Mouse (Mus musculus): ENCODE data around the gene Tanc1. TPM values are rescaled to one million over a fixed set of nuclear protein-coding genes. Genes with fewer than 3 reads are reported as not detected.

Tanc1 gene
- total RNA-seq, 2 experiments from 2014 or later = 9.4 to 10.8 TPM

DNA sequence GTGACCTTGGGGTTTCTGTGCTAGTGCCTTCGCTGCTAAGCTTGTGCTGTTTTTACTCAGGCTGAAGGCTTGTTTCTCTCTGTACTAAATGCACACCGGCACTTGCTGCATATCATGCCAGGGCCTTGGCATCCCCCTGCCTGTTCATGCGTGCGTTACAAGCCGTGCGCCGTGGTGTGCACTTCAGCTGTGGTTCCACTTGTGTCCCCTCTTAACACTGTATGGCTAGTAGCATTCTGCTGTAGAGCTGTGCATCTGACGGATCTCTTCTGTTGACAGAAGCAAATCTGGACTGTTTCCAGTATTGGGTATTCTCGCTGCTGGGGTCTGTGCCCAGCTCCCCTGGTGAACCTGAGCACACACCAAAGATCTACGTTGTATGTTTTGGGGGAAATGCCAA lies 241.7 kb downstream of the Tanc1 start:
- peak; percentile 46 for DNase-seq
- intact Hi-C loops (cut with DNase I) = no loop called here

GRCm38 (mm10) chr2:59854363-59854762 lies 242.5 kb downstream of the Tanc1 start:
- no peak for DNase-seq
- intact Hi-C loops (cut with DNase I) = no loop called here

DNA sequence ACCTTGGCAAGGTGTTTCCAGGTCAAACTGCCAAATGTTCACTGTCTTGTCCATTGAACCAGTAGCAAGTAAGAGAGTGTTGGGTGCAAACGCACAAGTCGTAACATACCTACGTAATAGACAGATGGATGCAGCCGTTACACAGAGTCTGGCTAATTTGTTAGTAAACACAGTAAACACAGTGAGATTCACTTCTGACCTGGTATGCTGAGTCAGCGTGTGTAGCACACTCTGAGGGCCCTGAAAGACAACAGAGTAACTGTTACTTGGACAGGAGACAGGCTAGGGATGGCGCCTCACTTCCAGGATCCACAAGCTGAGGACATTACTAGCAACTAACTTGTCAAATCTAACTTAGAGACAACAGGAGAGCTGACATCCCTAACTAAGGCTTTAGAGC lies 250.8 kb downstream of the Tanc1 start:
- DNase-seq = no peak
- intact Hi-C loops (cut with DNase I) = no loop called here

DNA sequence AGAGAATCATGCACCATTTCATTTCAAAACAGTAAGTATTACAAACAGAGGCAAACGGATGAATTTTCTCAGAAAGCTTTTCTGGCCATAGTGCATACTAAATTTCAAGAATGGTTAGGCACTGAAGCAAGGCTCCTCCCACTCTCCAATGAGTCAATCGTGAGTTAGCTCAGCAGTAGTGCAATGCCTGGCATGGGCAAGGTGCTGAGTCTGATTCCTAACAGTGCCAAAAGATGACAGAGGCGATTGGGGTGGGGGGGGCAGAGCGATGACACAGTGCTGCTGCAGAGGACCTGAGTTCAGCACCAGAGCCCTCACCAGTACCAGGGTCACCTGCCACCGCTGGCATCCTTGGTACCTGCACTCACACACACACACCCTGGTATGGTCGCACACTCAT lies 258.7 kb downstream of the Tanc1 start:
- intact Hi-C loops (cut with DNase I) = no loop called here
- DNase-seq = no peak

DNA sequence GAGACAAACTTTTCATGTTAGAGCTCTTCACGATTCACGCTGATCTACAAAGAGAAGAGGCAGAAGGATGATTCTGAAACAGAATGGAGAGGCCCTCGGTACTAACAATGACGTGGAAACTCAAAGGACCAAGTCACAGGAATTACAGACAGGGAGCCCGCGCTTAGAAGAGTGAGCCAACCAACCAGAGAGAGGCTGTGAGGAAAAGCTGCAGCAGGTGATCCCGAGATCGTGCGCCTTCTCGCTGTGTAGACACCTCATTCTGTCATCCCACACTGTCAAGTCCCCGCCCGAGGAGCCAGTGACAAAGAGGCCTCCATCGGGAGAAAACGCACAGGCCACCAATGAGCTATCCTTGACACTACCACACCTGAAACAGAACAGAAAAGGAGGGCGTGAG lies 264.6 kb downstream of the Tanc1 start:
- DNase-seq = no peak
- intact Hi-C loops (cut with DNase I) = no loop called here

DNA sequence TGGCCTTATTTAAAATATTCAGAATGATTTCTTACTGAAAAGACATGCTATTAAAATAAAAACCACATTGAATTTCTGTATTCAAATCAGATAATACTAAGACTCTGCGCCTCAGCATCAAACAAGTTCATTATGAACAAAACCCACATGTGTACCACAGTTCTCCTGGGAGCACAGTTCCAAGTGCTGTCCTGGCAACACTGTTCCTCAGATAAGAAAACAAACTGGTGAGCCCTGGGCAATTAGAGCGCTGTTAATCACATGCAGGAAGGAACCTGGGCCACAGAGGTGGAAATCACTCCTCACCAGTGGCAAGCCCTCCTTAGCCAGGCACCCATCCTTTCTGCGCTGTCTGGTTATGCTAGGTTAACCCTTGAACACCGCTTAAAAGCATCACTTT lies 265.5 kb downstream of the Tanc1 start:
- DNase-seq = no peak
- intact Hi-C loops (cut with DNase I) = no loop called here

- intact Hi-C loops (cut with DNase I) = no loop called here
- no peak for DNase-seq
Measured at GRCm38 (mm10) chr2:59878221-59878620, 266.4 kb downstream of the Tanc1 start.

DNA sequence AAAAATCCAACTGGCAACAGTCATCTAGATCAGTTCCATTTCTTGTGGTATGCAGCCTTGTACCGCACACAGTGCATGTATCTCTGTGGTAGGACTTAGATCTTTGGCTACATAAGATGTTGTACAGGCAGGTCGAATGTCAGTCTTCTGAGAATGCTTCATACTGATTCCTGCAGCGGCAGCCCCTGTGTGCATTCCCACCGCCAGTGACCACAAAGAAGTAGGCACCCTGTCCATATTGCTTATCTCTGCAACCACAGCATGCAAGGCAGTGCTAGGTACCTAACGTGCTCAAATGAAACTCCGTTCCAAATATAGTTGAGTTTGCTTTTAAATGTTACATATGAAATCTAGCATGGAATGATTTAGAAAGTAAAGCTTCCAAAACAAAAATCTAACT lies 269.6 kb downstream of the Tanc1 start:
- DNase-seq = no peak
- intact Hi-C loops (cut with DNase I) = no loop called here

DNA sequence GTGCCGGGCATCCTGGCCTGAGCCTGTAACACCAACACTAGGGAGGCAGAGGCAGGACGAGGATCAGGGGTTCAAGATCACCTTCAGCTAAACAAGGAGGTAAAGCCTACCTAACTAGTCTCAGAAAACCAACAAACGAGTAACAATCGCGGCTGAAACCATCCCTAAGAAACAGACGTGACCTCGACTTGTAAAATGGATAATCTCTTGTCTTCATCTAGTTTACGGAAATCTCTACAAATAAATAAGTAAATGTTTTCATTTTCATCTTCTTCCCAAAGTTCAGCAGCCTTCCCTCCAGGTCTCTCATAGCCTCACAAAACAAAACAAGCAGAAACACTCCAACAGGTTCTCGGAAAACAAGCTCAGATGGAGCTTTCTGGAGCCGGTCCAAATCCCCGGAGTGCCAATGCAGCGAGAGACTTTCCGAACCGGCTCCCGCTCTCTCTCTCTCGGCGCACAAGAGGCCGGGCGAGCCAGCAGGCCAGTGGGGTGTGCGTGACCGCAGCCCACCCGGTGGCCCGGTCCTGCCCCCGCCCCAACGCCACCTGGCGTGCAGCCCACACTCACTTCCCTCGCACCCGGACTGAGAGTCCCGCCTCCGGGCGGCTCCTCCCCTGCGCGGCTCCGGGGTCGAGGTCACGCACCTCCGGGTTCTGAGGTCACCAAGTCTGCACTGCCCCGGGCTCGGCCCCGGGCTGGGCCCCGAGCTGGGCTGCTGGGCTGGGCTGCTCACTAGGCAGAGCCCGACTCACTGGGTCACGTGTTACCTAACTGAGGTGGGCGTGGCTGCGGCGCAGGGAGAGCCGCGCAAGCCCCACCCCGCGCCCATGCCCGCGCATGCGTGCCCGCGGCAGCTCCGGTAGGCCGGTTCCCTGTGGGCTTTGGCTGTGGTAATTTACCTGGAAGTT lies 270.2 kb downstream of the Tanc1 start, which contains the start of gene Wdsub1:
Wdsub1 (minus strand) TSS at position 761 of the 911 bp plus-strand sequence.
- intact Hi-C loops (cut with DNase I) = no loop called here
- peak; percentile 94 for DNase-seq

DNA sequence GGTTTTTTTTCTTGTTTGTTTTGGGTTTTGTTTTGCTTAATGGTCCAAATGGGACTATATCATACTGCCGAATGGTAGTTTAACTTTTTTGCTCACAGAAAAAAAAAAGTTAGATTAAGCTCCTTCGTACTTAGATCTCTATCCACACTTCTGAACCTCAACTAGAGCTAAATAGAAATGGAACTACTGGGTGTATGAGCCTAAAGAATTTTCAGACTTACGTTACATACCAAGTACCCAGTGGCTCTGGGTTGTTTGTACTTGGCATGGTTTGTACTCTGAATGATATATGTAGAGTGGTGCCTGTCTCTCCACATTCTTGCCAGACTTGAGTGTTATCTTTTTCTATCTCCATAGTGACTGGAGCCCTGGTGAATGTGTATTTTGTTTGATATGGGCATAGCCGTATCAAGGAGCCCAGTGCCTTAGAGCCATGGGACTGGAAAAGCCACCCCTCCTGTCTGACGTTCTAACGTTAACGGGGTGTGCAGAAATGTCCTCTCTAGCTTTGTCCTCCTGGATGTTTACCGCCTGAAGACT lies 271.0 kb downstream of the Tanc1 start:
- no peak for DNase-seq
- intact Hi-C loops (cut with DNase I) = no loop called here

GRCm38 (mm10) chr2:59889699-59890098 lies 277.9 kb downstream of the Tanc1 start:
- intact Hi-C loops (cut with DNase I) = no loop called here
- no peak for DNase-seq

Other genes starting within 250 kb of the Tanc1 start
- gene Dapl1, start 127.4 kb upstream of the Tanc1 start, total RNA-seq (2021) = under 1 TPM in 1 of 2 experiments, not detected in 1; 0.74 TPM

Data from left cerebral cortex, postnatal 4 days (tissue).